Mouse (Mus musculus): ENCODE measurements around the gene Psmg1.

GRCm38 (mm10) chr16:95953159-95953650, 37.6 kb downstream of the Psmg1 start:
- TF ChIP-seq POLR2A (IDR thresholded peaks at IDR 0.05; ENCODE audit: extremely low read depth, insufficient read depth, low read length) (no peak), CTCF (IDR thresholded peaks at IDR 0.05; ENCODE audit: low read depth, low read length) (no peak)

Measured in liver, adult 2 months (tissue).